Mouse (Mus musculus): ENCODE measurements around the gene Ripor3. TPM values are rescaled to one million over a fixed set of nuclear protein-coding genes. Genes with fewer than 3 reads are reported as not detected.

Ripor3 gene
- total RNA-seq, 4 experiments from 2014 or later: 0.25 to 0.66 (median 0.53) TPM

- DNase-seq (ENCODE audit: low spot score): no peak
Observed at GRCm38 (mm10) chr2:167986762-167987161, 23.7 kb downstream of the Ripor3 start.

- no peak for DNase-seq (ENCODE audit: low spot score)
Observed at GRCm38 (mm10) chr2:167984946-167985345, 25.5 kb downstream of the Ripor3 start.

- DNase-seq (ENCODE audit: low spot score): no peak
Observed at GRCm38 (mm10) chr2:167984371-167984770, 26.0 kb downstream of the Ripor3 start.

GRCm38 (mm10) chr2:167982646-167983045 lies 27.8 kb downstream of the Ripor3 start:
- no peak for DNase-seq (ENCODE audit: low spot score)

- DNase-seq (ENCODE audit: low spot score): no peak
Observed at GRCm38 (mm10) chr2:167980391-167980790, 30.0 kb downstream of the Ripor3 start.

- no peak for DNase-seq (ENCODE audit: low spot score)
Observed at GRCm38 (mm10) chr2:167978271-167978670, 32.1 kb downstream of the Ripor3 start.

GRCm38 (mm10) chr2:167975746-167976145 lies 34.7 kb downstream of the Ripor3 start:
- DNase-seq (ENCODE audit: low spot score): no peak

GRCm38 (mm10) chr2:167972809-167973208 lies 37.6 kb downstream of the Ripor3 start:
- DNase-seq (ENCODE audit: low spot score): no peak

- DNase-seq (ENCODE audit: low spot score): no peak
Observed at GRCm38 (mm10) chr2:167972146-167972545, 38.3 kb downstream of the Ripor3 start.

- DNase-seq (ENCODE audit: low spot score): no peak
Observed at GRCm38 (mm10) chr2:167969851-167970541, 40.4 kb downstream of the Ripor3 start.

GRCm38 (mm10) chr2:167968504-167968903 lies 41.9 kb downstream of the Ripor3 start:
- DNase-seq (ENCODE audit: low spot score): no peak

- no peak for DNase-seq (ENCODE audit: low spot score)
Observed at GRCm38 (mm10) chr2:167965911-167966310, 44.5 kb downstream of the Ripor3 start.

GRCm38 (mm10) chr2:167964320-167964719 lies 46.1 kb downstream of the Ripor3 start:
- DNase-seq (ENCODE audit: low spot score): no peak

GRCm38 (mm10) chr2:167963778-167964300 lies 46.6 kb downstream of the Ripor3 start:
- DNase-seq (ENCODE audit: low spot score): no peak

- DNase-seq (ENCODE audit: low spot score): no peak
Observed at GRCm38 (mm10) chr2:167963176-167963575, 47.2 kb downstream of the Ripor3 start.

GRCm38 (mm10) chr2:167962347-167962746 lies 48.1 kb downstream of the Ripor3 start:
- DNase-seq (ENCODE audit: low spot score): no peak

- no peak for DNase-seq (ENCODE audit: low spot score)
Observed at GRCm38 (mm10) chr2:167960584-167960983, 49.8 kb downstream of the Ripor3 start.

- DNase-seq (ENCODE audit: low spot score): no peak
Observed at GRCm38 (mm10) chr2:167959996-167960395, 50.4 kb downstream of the Ripor3 start.

GRCm38 (mm10) chr2:167959384-167959911 lies 51.0 kb downstream of the Ripor3 start:
- DNase-seq (ENCODE audit: low spot score): no peak

GRCm38 (mm10) chr2:167958843-167959242 lies 51.6 kb downstream of the Ripor3 start:
- DNase-seq (ENCODE audit: low spot score): peak; percentile 89

GRCm38 (mm10) chr2:167958082-167958788 lies 52.2 kb downstream of the Ripor3 start:
- DNase-seq (ENCODE audit: low spot score): no peak

GRCm38 (mm10) chr2:167957539-167957938 lies 52.9 kb downstream of the Ripor3 start:
- no peak for DNase-seq (ENCODE audit: low spot score)

- DNase-seq (ENCODE audit: low spot score): no peak
Observed at GRCm38 (mm10) chr2:167954928-167955327, 55.5 kb downstream of the Ripor3 start.
